Mouse (Mus musculus) MEL (cell line): ENCODE results near the gene Sergef. TPM values are rescaled to one million over a fixed set of nuclear protein-coding genes. Genes with fewer than 3 reads are reported as not detected.

Source experiments
- DNase-seq: peaks from one replicate; pipeline ENCODE4 v3.0.0; 2011; ENCODE audit warnings: low read depth, low spot score
- H3K27ac ChIP-seq: 2 replicates; pipeline ENCODE4 v1.5.1; 2012; ENCODE audit warnings: low read depth, mild to moderate bottlenecking, control low read depth, low read length, moderate library complexity; ENCODE audit not compliant: control insufficient read depth
- H3K27me3 ChIP-seq, 2 experiments: fragments of 150-350 bp in 1 of 2; sonication (generic) in 1 of 2; 2 replicates each; pipeline ENCODE4 v1.6.1; 2012; ENCODE audit warnings: low read length in 2 of 2, mild to moderate bottlenecking in 2 of 2, improper control_type of control experiment in 1 of 2, moderate library complexity in 1 of 2; ENCODE audit not compliant: insufficient read depth in 2 of 2, control insufficient read depth in 1 of 2
- H3K36me3 ChIP-seq, 2 experiments: 2 replicates each; pipeline ENCODE4 v1.6.1; 2012 to 2014; ENCODE audit warnings: low read length in 2 of 2, improper control_type of control experiment in 1 of 2, inconsistent platforms in 1 of 2, mild to moderate bottlenecking in 1 of 2; ENCODE audit not compliant: insufficient read depth in 2 of 2, control insufficient read depth in 1 of 2
- H3K4me1 ChIP-seq, 2 experiments: fragments of 150-350 bp in 1 of 2; sonication (generic) in 1 of 2; 2 replicates each; pipeline ENCODE4 v1.6.1; 2012; ENCODE audit warnings: low read length in 2 of 2, improper control_type of control experiment in 1 of 2, mild to moderate bottlenecking in 1 of 2; ENCODE audit not compliant: insufficient read depth in 2 of 2, control insufficient read depth in 1 of 2
- H3K4me3 ChIP-seq, 2 experiments: fragments of 150-350 bp in 1 of 2; sonication (generic) in 1 of 2; 2 replicates each; pipeline ENCODE4 v1.5.1; 2012; ENCODE audit warnings: low read depth in 2 of 2, low read length in 2 of 2, mild to moderate bottlenecking in 2 of 2, moderate library complexity in 2 of 2, control low read depth in 1 of 2, improper control_type of control experiment in 1 of 2; ENCODE audit not compliant: control insufficient read depth in 1 of 2, insufficient read depth in 1 of 2
- H3K79me2 ChIP-seq: 2 replicates; pipeline ENCODE4 v1.6.1; 2012; ENCODE audit warnings: mild to moderate bottlenecking, low read length, moderate library complexity; ENCODE audit not compliant: control insufficient read depth, poor library complexity, insufficient read depth
- H3K9ac ChIP-seq: 2 replicates; pipeline ENCODE4 v1.6.1; 2012; ENCODE audit warnings: low read depth, mild to moderate bottlenecking, control low read depth, low read length, moderate library complexity; ENCODE audit not compliant: control insufficient read depth, poor library complexity, severe bottlenecking
- H3K9me3 ChIP-seq: fragments of 150-350 bp; sonication (generic); replicated peaks from 2 replicates; pipeline ENCODE4 v1.6.1; 2012; ENCODE audit warnings: mild to moderate bottlenecking, low read length, improper control_type of control experiment, moderate library complexity; ENCODE audit not compliant: insufficient read depth
- BHLHE40 ChIP-seq: IDR thresholded peaks from 2 replicates; pipeline ENCODE4 v1.6.1; 2012; ENCODE audit warnings: low read depth, mild to moderate bottlenecking, inconsistent platforms, low read length, improper control_type of control experiment, borderline replicate concordance
- E2F4 ChIP-seq: IDR thresholded peaks from 2 replicates; pipeline ENCODE4 v1.6.1; 2011; ENCODE audit warnings: low read depth, low read length, improper control_type of control experiment, borderline replicate concordance
- HCFC1 ChIP-seq: IDR thresholded peaks from 2 replicates; pipeline ENCODE4 v1.6.1; 2012; ENCODE audit warnings: low read depth, mild to moderate bottlenecking, inconsistent platforms, low read length, improper control_type of control experiment, moderate library complexity
- JUND ChIP-seq: IDR thresholded peaks from 2 replicates; pipeline ENCODE4 v1.6.1; 2011; ENCODE audit warnings: low read depth, mild to moderate bottlenecking, improper control_type of control experiment, low read length
- MAFK ChIP-seq: IDR thresholded peaks from 2 replicates; pipeline ENCODE4 v1.6.1; 2011; ENCODE audit warnings: low read depth, mild to moderate bottlenecking, low read length, improper control_type of control experiment, borderline replicate concordance
- MAX ChIP-seq: IDR thresholded peaks from 2 replicates; pipeline ENCODE4 v1.6.1; 2011; ENCODE audit warnings: low read length, improper control_type of control experiment
- MEF2A ChIP-seq: IDR thresholded peaks from 2 replicates; pipeline ENCODE4 v1.6.1; 2014; ENCODE audit warnings: low read depth, mild to moderate bottlenecking, inconsistent platforms, low read length, improper control_type of control experiment; ENCODE audit not compliant: poor library complexity, insufficient replicate concordance, severe bottlenecking; ENCODE audit errors: extremely low read depth
- MXI1 ChIP-seq: IDR thresholded peaks from 2 replicates; pipeline ENCODE4 v1.6.1; 2011; ENCODE audit warnings: mild to moderate bottlenecking, low read depth, low read length, improper control_type of control experiment
- MYB ChIP-seq: IDR thresholded peaks from 2 replicates; pipeline ENCODE4 v1.6.1; 2011; ENCODE audit warnings: mild to moderate bottlenecking, low read depth, low read length, improper control_type of control experiment
- NELFE ChIP-seq: IDR thresholded peaks from 2 replicates; pipeline ENCODE4 v1.6.1; 2011; ENCODE audit warnings: low read depth, low read length, improper control_type of control experiment
- NRF1 ChIP-seq: IDR thresholded peaks from 2 replicates; pipeline ENCODE4 v1.6.1; 2014; ENCODE audit warnings: low read depth, mild to moderate bottlenecking, inconsistent platforms, low read length, improper control_type of control experiment, moderate library complexity; ENCODE audit not compliant: poor library complexity, insufficient read depth, severe bottlenecking
- POLR2AphosphoS2 ChIP-seq: IDR thresholded peaks from 2 replicates; pipeline ENCODE4 v1.6.1; 2011; ENCODE audit warnings: low read length, improper control_type of control experiment
- POLR2AphosphoS5 ChIP-seq: IDR thresholded peaks from 2 replicates; pipeline ENCODE4 v1.6.1; 2012; ENCODE audit warnings: low read depth, borderline replicate concordance, mild to moderate bottlenecking, inconsistent platforms, low read length, moderate library complexity, mixed read lengths
- SIN3A ChIP-seq: IDR thresholded peaks from 2 replicates; pipeline ENCODE4 v1.6.1; 2012; ENCODE audit warnings: low read length, improper control_type of control experiment, inconsistent platforms
- SMC3 ChIP-seq: IDR thresholded peaks from 2 replicates; pipeline ENCODE4 v1.6.1; 2011; ENCODE audit warnings: low read depth, low read length, improper control_type of control experiment
- TAL1 ChIP-seq: IDR thresholded peaks from 2 replicates; pipeline ENCODE4 v1.6.1; 2012; ENCODE audit warnings: mild to moderate bottlenecking, inconsistent platforms, low read length, moderate library complexity, mixed read lengths
- TCF12 ChIP-seq: IDR thresholded peaks from 2 replicates; pipeline ENCODE4 v1.6.1; 2014; ENCODE audit warnings: low read depth, mild to moderate bottlenecking, inconsistent platforms, low read length, improper control_type of control experiment, moderate library complexity
- USF2 ChIP-seq, 2 experiments: IDR thresholded peaks; 2 replicates each; pipeline ENCODE4 v1.6.1; 2011 to 2012; ENCODE audit warnings: improper control_type of control experiment in 2 of 2, low read length in 2 of 2, borderline replicate concordance in 1 of 2, inconsistent platforms in 1 of 2, low read depth in 1 of 2, mild to moderate bottlenecking in 1 of 2; ENCODE audit not compliant: insufficient read depth in 1 of 2
- ZKSCAN1 ChIP-seq: IDR thresholded peaks from 2 replicates; pipeline ENCODE4 v1.6.1; 2012; ENCODE audit warnings: low read depth, mild to moderate bottlenecking, inconsistent platforms, low read length, improper control_type of control experiment, moderate library complexity
- ZMIZ1 ChIP-seq: IDR thresholded peaks from 2 replicates; pipeline ENCODE4 v1.6.1; 2012; ENCODE audit warnings: low read depth, mild to moderate bottlenecking, inconsistent platforms, low read length, improper control_type of control experiment, moderate library complexity
- ZNF384 ChIP-seq: IDR thresholded peaks from 2 replicates; pipeline ENCODE4 v1.6.1; 2012; ENCODE audit warnings: low read depth, mild to moderate bottlenecking, inconsistent platforms, low read length, improper control_type of control experiment
- polyA plus RNA-seq, 2 experiments: library from polyadenylated mRNA; stranded (reverse) in 1 of 2; unstranded in 1 of 2; fragments of >175 nt in 1 of 2; fragments of >200 nt in 1 of 2; gene quantifications; 2 replicates each; pipeline versions ENCODE4 v1.2.1 to v1.2.4; 2012; ENCODE audit warnings: low replicate concordance in 2 of 2, low read depth in 1 of 2; ENCODE audit not compliant: insufficient read length in 2 of 2, insufficient read depth in 1 of 2, missing spikeins in 1 of 2
- total RNA-seq: library from RNA; depleted of rRNA; stranded (reverse); fragments of 300-350 nt; gene quantifications from 2 replicates; pipeline ENCODE4 v1.2.3, GENCODE M21; 2012

The Sergef gene
- total and polyA plus RNA-seq, 3 experiments, result 7.6 to 11.7 TPM; not detected in 1

- no peak overlapping the region for H3K4me3 ChIP-seq
- H3K9me3 ChIP-seq, result no peaks in the 10 kb centered on the region
- no peaks in the 10 kb centered on the region for H3K27me3 ChIP-seq
- no peaks in the 10 kb centered on the region for H3K79me2 ChIP-seq
- no peak overlapping the region for H3K27ac ChIP-seq
- DNase-seq, result no peak
- TF ChIP-seq MEF2A (no peak), NELFE (no peak), POLR2AphosphoS2 (no peak), E2F4 (no peak)
- peaks cover 2 to 10% of the 10 kb centered on the region in 2 experiments; a peak in 2 of 4 replicates for H3K4me1 ChIP-seq
- H3K9ac ChIP-seq, result no peak overlapping the region
- peaks cover 0 to 3% of the 10 kb centered on the region in 2 experiments; a peak in 1 of 4 replicates for H3K36me3 ChIP-seq
Measured at GRCm38 (mm10) chr7:46466422-46466981, 173.1 kb downstream of the Sergef start.

- TF ChIP-seq HCFC1 (no peak), JUND (no peak), MYB (no peak), POLR2AphosphoS5 (no peak), TCF12 (no peak), SIN3A (no peak), TAL1 (no peak), MAX (no peak), ZNF384 (no peak), ZMIZ1 (no peak), MAFK (no peak), USF2 (IDR thresholded peaks at IDR 0.05; ENCODE audit: borderline replicate concordance in 1 of 2, insufficient read depth in 1 of 2, low read depth in 1 of 2, low read length in 2 of 2) (no peak), NRF1 (no peak), BHLHE40 (no peak), ZKSCAN1 (no peak), MXI1 (no peak), SMC3 (no peak)
- Histone ChIP-seq H3K79me2 (no peaks in the 10 kb centered on the region), H3K4me1 (0 out of 4 replicates have a peak, but pooled peaks cover 0 to 3% of the 10 kb centered on the region in 2 experiments), H3K9me3 (no peaks in the 10 kb centered on the region), H3K4me3 (no peak overlapping the region), H3K36me3 (no peaks in the 10 kb centered on the region), H3K27ac (no peak overlapping the region), H3K27me3 (no peaks in the 10 kb centered on the region), H3K9ac (no peak overlapping the region)
- no peak for DNase-seq
Measured at GRCm38 (mm10) chr7:46463136-46463535, 176.5 kb downstream of the Sergef start.
